Mouse (Mus musculus) adrenal gland, adult (tissue): Measurements from ENCODE around the gene Zfp93.

Experiments used
- DNase-seq, 2 experiments: peaks; one replicate each; pipeline ENCODE4 v3.0.0; 2022 to 2023; ENCODE audit warnings: low spot score in 1 of 2; ENCODE audit not compliant: inconsistent age in 2 of 2

Zfp93 gene

GRCm38 (mm10) chr7:24290106-24290693 lies 20.0 kb downstream of the Zfp93 start:
- DNase-seq = no peak

- no peak for DNase-seq
Observed at GRCm38 (mm10) chr7:24291387-24292090, 21.3 kb downstream of the Zfp93 start.

- DNase-seq = no peak
Observed at GRCm38 (mm10) chr7:24293061-24293851, 23.0 kb downstream of the Zfp93 start.

- DNase-seq = no peak
Observed at GRCm38 (mm10) chr7:24294763-24295162, 24.5 kb downstream of the Zfp93 start.

- no peak for DNase-seq
Observed at GRCm38 (mm10) chr7:24295376-24295775, 25.2 kb downstream of the Zfp93 start.

- no peak for DNase-seq
Observed at GRCm38 (mm10) chr7:24296386-24296785, 26.2 kb downstream of the Zfp93 start.

GRCm38 (mm10) chr7:24297361-24298095 lies 27.3 kb downstream of the Zfp93 start:
- DNase-seq = no peak

- no peak for DNase-seq
Observed at GRCm38 (mm10) chr7:24298635-24298972, 28.4 kb downstream of the Zfp93 start.

- peak; percentile 80 to 94 for DNase-seq
Observed at GRCm38 (mm10) chr7:24298973-24299708, 28.9 kb downstream of the Zfp93 start.

- DNase-seq = peak; percentile 29 to 61
Observed at GRCm38 (mm10) chr7:24299823-24300481, 29.7 kb downstream of the Zfp93 start.

GRCm38 (mm10) chr7:24300771-24301282 lies 30.6 kb downstream of the Zfp93 start, which contains the start of gene Zfp61:
Gene Zfp61, minus strand, starts transcription at chr7:24301232.
- peak; percentile 41 to 69 for DNase-seq

GRCm38 (mm10) chr7:24315726-24316566 lies 45.7 kb downstream of the Zfp93 start:
- no peak for DNase-seq

- DNase-seq = peak; percentile 96 to 98
Observed at GRCm38 (mm10) chr7:24316567-24317092, 46.4 kb downstream of the Zfp93 start, which contains the start of gene Zfp94. Gene Zfp94, minus strand, starts transcription at chr7:24316666.

- no peak for DNase-seq
Observed at GRCm38 (mm10) chr7:24318942-24319341, 48.7 kb downstream of the Zfp93 start.

GRCm38 (mm10) chr7:24322593-24322992 lies 52.4 kb downstream of the Zfp93 start:
- DNase-seq = no peak

- peak in 1 of 2 experiments; percentile 39 for DNase-seq
Observed at GRCm38 (mm10) chr7:24325197-24325596, 55.0 kb downstream of the Zfp93 start.

- no peak for DNase-seq
Observed at GRCm38 (mm10) chr7:24325675-24326128, 55.5 kb downstream of the Zfp93 start.
